Mouse (Mus musculus) midbrain, embryonic 14.5 days (tissue): ENCODE results near the gene Fbl. TPM values are rescaled to one million over a fixed set of nuclear protein-coding genes. Genes with fewer than 3 reads are reported as not detected.

Source experiments
- ATAC-seq: fragments of 200-750 bp; cut with Nextera tagmentation; 2 replicates; pipeline ENCODE4 v1.8.0; 2017; ENCODE audit warnings: moderate number of reproducible peaks, moderate library complexity; ENCODE audit not compliant: low FRiP score, low TSS enrichment
- DNase-seq: peaks from one replicate; pipeline ENCODE4 v3.0.0-alpha.2; 2015
- H3K27ac ChIP-seq: fragments of 300-500 bp; sonication (generic); replicated peaks from 2 replicates; pipeline ENCODE4 v1.5.1; 2014; ENCODE audit warnings: mild to moderate bottlenecking, low read depth, low read length, moderate library complexity
- H3K27me3 ChIP-seq: fragments of 300-500 bp; sonication (generic); 2 replicates; pipeline ENCODE4 v1.6.1; 2014; ENCODE audit warnings: low read length, control low read depth, mixed read lengths; ENCODE audit not compliant: control insufficient read depth, insufficient read depth
- H3K36me3 ChIP-seq: fragments of 300-500 bp; sonication (generic); 2 replicates; pipeline ENCODE4 v1.6.1; 2014; ENCODE audit warnings: low read length, control low read depth; ENCODE audit not compliant: control insufficient read depth, insufficient read depth
- H3K4me1 ChIP-seq: fragments of 300-500 bp; sonication (generic); 2 replicates; pipeline ENCODE4 v1.6.1; 2014; ENCODE audit warnings: mild to moderate bottlenecking, antibody characterized with exemption, low read length, control low read depth; ENCODE audit not compliant: control insufficient read depth, insufficient read depth
- H3K4me2 ChIP-seq: fragments of 300-500 bp; sonication (generic); 2 replicates; pipeline ENCODE4 v1.6.1; 2014; ENCODE audit warnings: mild to moderate bottlenecking, low read length, moderate library complexity
- H3K4me3 ChIP-seq: fragments of 300-500 bp; sonication (generic); replicated peaks from 2 replicates; pipeline ENCODE4 v1.5.1; 2014; ENCODE audit warnings: low read depth, low read length
- H3K9ac ChIP-seq: fragments of 300-500 bp; sonication (generic); replicated peaks from 2 replicates; pipeline ENCODE4 v1.6.1; 2014; ENCODE audit warnings: mild to moderate bottlenecking, low read length, moderate library complexity
- H3K9me3 ChIP-seq: fragments of 300-500 bp; sonication (generic); 2 replicates; pipeline ENCODE4 v1.6.1; 2016; ENCODE audit warnings: low read length, control low read depth, mixed read lengths; ENCODE audit not compliant: control insufficient read depth
- WGBS: fragments of 180-500 bp; shearing (Covaris S2); extraction: QIAGEN DNeasy Blood & Tissue Kit; methylation state at CpG from one replicate; pipeline ENCODE4 v1.1.7; 2014; 5-methylcytosine and 5-hydroxymethylcytosine counted together
- polyA plus RNA-seq: library from polyadenylated mRNA; unstranded; fragments of >200 nt; fragmentation: Nextera tagmentation; extraction: Ambion mirVana; gene quantifications from 2 replicates; pipeline ENCODE4 v1.2.1, GENCODE M21; 2014

The Fbl gene
- polyA plus RNA-seq, 1 experiment from 2014 or later = 26.2 TPM

DNA sequence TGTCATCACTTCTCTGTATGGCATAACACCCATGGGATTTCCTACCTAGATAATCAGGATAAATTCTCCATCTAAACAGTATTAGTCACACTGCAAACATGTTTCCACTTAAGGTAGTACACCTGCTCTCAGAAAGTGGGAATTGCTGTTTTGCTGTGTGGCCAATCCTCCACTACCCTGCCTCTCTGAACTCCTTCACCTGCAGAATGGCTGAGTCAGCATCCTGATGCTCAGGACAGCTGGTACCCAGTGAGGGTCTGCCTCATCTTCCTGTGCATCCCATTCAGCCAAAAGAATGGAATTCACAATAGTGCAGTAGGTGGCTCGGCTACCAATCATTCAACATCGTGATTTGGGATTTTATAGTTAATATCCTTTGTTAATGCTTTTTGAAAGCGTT lies 9.6 kb upstream of the Fbl start:
- no peak for DNase-seq
- Histone ChIP-seq H3K27ac (no peak overlapping the region), H3K9ac (no peak overlapping the region), H3K4me1 (no peaks in the 10 kb centered on the region), H3K9me3 (no peaks in the 10 kb centered on the region), H3K4me3 (no peak overlapping the region), H3K27me3 (no peaks in the 10 kb centered on the region), H3K36me3 (no peaks in the 10 kb centered on the region), H3K4me2 (no peak overlapping the region)
- no peak for ATAC-seq
- WGBS = 68% methylated on average over 3 of the region's 3 CpGs

DNA sequence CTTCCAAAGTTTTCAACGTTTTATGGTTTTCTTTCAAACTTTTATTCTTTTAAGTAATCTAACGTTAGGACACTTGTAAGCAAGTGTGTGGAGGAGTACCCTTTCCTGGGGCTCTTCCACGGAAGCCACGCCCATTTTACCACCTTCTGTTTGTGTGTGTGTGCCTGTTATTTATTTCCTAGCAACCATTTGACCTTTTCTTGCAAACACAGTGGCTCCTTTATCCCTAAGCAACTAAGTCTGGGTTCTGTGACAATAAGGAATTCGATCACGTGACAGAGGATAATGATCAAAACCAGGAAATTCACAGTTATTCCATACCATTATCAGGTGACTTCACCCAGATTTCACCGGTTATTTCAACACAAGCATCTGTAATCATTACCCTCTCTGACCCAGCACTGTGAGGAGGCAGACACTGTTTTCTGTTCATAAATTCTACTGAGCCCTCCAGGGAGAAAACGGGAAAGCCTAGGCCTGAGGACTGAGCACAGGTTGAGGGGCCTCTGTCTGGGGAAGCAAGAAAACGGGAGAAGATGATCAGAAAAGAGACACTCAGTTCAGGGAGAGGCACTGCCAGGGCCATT lies 8.3 kb upstream of the Fbl start:
- Histone ChIP-seq H3K36me3 (no peaks in the 10 kb centered on the region), H3K4me3 (no peak overlapping the region), H3K27me3 (no peaks in the 10 kb centered on the region), H3K4me2 (no peak overlapping the region), H3K9ac (no peak overlapping the region), H3K9me3 (no peaks in the 10 kb centered on the region), H3K27ac (no peak overlapping the region), H3K4me1 (no peaks in the 10 kb centered on the region)
- WGBS = 67% methylated on average over 9 of the region's 9 CpGs
- ATAC-seq (no peak), DNase-seq (no peak)

- no peak overlapping the region for H3K9ac ChIP-seq
- no peak overlapping the region for H3K4me2 ChIP-seq
- no peaks in the 10 kb centered on the region for H3K36me3 ChIP-seq
- 76% methylated on average over 6 of the region's 6 CpGs for WGBS
- H3K27me3 ChIP-seq = no peaks in the 10 kb centered on the region
- no peak for ATAC-seq
- peaks cover 12% of the 10 kb centered on the region for H3K4me1 ChIP-seq
- H3K9me3 ChIP-seq = no peaks in the 10 kb centered on the region
- no peak overlapping the region for H3K27ac ChIP-seq
- DNase-seq = no peak
- no peak overlapping the region for H3K4me3 ChIP-seq
Observed at GRCm38 (mm10) chr7:28165406-28165805, 4.1 kb upstream of the Fbl start.

- Histone ChIP-seq H3K27me3 (no peaks in the 10 kb centered on the region), H3K4me1 (peaks cover 20% of the 10 kb centered on the region), H3K9ac (peak overlapping the region; percentile 48; the same call in 1 of the 2 replicates), H3K4me3 (peak overlapping the region; percentile 78), H3K36me3 (no peaks in the 10 kb centered on the region), H3K4me2 (peak overlapping the region; percentile 73), H3K27ac (peak overlapping the region; percentile 74), H3K9me3 (no peaks in the 10 kb centered on the region)
- DNase-seq = peak; percentile 74
- WGBS = 9% methylated on average over 9 of the region's 9 CpGs
- no peak; the same call in 1 of the 2 replicates for ATAC-seq
Observed at GRCm38 (mm10) chr7:28168320-28169115, 992 bp upstream of the Fbl start.

- no peak overlapping the region for H3K27ac ChIP-seq
- no peaks in the 10 kb centered on the region for H3K27me3 ChIP-seq
- no peak overlapping the region for H3K9ac ChIP-seq
- no peak overlapping the region for H3K4me3 ChIP-seq
- peaks cover 8% of the 10 kb centered on the region for H3K4me1 ChIP-seq
- DNase-seq (no peak), ATAC-seq (no peak)
- no peak overlapping the region for H3K4me2 ChIP-seq
- H3K9me3 ChIP-seq = no peaks in the 10 kb centered on the region
- 92% methylated on average over 4 of the region's 4 CpGs for WGBS
- peaks cover 38% of the 10 kb centered on the region for H3K36me3 ChIP-seq
Observed at GRCm38 (mm10) chr7:28175358-28175757, 5.8 kb downstream of the Fbl start.

DNA sequence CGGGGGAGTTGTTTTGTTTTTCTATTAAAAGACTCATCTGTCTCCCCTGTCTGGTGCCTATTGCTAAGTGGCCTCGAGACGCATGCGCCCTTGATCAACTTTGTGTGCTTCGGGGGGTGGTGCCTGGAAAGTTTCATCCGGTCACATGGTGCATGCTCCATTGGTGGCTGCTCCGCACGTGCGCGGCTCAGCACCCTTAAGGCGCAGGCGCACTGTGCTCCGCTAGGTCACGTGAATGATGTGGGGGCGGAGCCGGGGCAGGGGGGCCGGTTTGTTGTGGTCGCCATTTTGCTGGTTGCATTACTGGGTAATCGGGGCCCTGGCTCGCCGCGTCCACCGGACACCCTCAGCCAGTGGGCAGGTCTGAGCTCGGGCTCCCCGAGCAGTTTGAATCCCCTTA lies 9.7 kb downstream of the Fbl start, which contains the start of gene Dyrk1b:
TSS of gene Dyrk1b (plus strand) at position 242 of the 400 bp plus-strand sequence.
- Histone ChIP-seq H3K9me3 (no peaks in the 10 kb centered on the region), H3K4me2 (peak within 1 kb of the TSS; percentile 66), H3K4me3 (peak within 1 kb of the TSS; percentile 99), H3K27ac (peak within 1 kb of the TSS; percentile 98), H3K4me1 (peaks cover 9% of the 10 kb centered on the region; the same call in 1 of the 2 replicates), H3K9ac (peak within 1 kb of the TSS; percentile 95), H3K36me3 (peaks cover 70% of the 10 kb centered on the region), H3K27me3 (no peaks in the 10 kb centered on the region)
- WGBS = 1% methylated on average over 25 of the region's 25 CpGs
- peak; percentile 100 for DNase-seq
- peak; percentile 91 for ATAC-seq

GRCm38 (mm10) chr7:28179741-28180377 lies 10.3 kb downstream of the Fbl start:
- Histone ChIP-seq H3K27me3 (no peaks in the 10 kb centered on the region), H3K36me3 (peaks cover 75% of the 10 kb centered on the region), H3K4me3 (peak overlapping the region; percentile 99), H3K27ac (peak overlapping the region; percentile 98), H3K4me1 (peaks cover 9% of the 10 kb centered on the region; the same call in 1 of the 2 replicates), H3K9ac (peak overlapping the region; percentile 95), H3K4me2 (peak overlapping the region; percentile 66), H3K9me3 (no peaks in the 10 kb centered on the region)
- peak; percentile 97 for DNase-seq
- peak; percentile 94 for ATAC-seq
- WGBS = under 1% methylated on average over 41 of the region's 56 CpGs

DNA sequence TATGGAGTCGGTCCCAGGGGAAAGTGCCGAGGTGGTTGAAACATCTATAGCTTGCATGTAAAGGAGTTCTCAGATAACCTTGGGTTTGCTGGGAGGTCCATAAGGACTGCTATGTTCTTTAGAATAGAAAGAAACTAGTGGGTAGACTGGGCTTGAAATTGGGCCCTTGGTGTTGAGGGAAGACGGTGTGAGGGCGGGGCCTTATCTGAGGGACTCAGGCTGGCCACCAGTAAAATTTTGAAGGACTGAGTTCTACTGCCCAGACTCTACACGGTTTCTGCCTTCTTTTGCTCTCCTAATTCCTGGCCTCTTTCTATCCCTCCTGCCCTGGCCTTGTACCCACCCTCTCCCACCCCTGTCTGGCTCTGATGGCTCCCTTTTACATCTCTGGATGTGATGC lies 11.4 kb downstream of the Fbl start:
- Histone ChIP-seq H3K4me3 (peak overlapping the region; percentile 99), H3K4me2 (peak overlapping the region; percentile 66), H3K9me3 (no peaks in the 10 kb centered on the region), H3K4me1 (peaks cover 9% of the 10 kb centered on the region; the same call in 1 of the 2 replicates), H3K36me3 (peaks cover 75% of the 10 kb centered on the region), H3K27me3 (no peaks in the 10 kb centered on the region), H3K27ac (peak overlapping the region; percentile 98; the same call in 1 of the 2 replicates), H3K9ac (peak overlapping the region; percentile 95)
- WGBS = 75% methylated on average over 5 of the region's 5 CpGs
- no peak for ATAC-seq
- no peak for DNase-seq
